Mouse (Mus musculus): Measurements from ENCODE around the gene Trim50.

Gene Trim50

DNA sequence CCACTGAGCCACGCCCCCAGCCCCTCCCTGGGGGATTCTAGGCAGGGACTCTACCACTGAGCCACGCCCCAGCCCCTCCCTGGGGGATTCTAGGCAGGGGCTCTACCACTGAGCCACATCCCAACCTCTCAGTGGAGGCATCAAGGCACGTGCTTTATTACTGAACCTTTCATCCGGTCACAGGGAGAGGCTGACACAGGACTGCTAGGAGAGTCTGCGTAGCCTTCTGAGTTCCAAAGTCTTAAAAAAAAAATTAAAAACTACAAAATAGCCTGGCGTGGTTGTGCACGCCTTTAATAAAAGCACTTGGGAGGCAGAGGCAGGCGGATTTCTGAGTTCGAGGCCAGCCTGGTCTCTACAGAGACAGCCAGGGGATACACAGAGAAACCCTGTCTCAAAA lies 16.1 kb downstream of the Trim50 start:
- peak; percentile 21 for DNase-seq (ENCODE audit: extremely low read depth, low read depth)

DNA sequence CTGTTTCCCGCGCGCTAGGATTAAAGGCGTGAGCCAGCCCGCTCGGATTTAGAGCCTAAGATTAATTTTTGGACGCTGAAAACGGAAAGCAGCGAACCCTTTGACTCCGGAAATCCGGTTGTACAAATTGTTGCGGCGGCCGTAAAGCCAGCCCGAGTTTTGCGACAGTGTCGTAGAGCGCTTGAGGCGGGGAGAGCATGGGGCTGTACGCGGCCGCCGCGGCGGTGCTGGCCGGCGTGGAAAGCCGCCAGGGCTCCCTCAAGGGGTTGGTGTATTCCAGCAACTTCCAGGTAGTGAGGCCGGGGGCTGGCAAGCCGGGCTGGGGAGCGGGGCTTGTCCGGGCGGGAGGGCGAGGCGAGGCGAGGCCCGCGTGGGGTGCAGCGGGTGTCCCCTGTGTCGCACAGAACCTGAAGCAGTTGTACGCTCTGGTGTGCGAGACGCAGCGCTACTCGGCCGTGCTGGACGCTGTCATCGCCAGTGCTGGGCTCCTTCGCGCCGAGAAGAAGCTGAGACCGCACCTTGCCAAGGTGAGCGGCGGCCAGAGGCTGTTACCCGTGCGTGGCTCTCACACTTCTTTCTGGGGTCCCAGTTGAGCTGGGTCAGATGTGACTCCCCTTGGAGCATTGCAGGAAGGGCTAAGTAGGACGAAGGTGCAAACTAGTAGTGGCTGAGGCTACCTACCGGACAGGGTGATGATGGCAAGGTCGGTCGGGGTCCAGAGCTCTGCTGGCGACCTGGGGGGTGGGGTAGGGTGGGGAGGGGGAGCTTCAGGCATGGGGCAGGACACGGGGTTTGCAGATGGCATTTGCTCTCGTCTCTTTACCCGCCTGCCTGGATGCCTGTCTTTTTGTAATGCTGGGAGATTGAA lies 16.9 kb downstream of the Trim50 start, which contains the start of gene Nsun5:
Gene Nsun5 (plus strand): TSS at position 167 of the 868 bp plus-strand sequence.
- DNase-seq (ENCODE audit: extremely low read depth, low read depth): peak; percentile 87

DNA sequence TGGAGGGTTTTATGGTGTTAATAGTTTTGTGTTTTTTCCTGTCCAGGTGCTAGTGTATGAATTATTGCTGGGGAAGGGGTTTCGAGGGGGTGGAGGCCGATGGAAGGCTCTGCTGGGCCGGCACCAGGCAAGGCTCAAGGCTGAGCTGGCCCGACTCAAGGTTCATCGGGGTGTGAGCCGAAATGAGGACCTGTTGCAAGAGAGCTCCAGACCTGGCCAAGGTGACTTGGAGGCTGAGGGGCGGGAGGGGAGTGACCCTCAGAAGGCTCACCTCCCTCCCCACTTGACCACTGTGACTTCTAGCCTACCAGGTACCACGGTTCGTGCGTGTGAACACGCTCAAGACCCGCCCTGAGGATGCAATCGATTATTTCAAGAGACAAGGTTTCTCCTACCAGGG lies 18.1 kb downstream of the Trim50 start:
- no peak for DNase-seq (ENCODE audit: extremely low read depth, low read depth)

DNA sequence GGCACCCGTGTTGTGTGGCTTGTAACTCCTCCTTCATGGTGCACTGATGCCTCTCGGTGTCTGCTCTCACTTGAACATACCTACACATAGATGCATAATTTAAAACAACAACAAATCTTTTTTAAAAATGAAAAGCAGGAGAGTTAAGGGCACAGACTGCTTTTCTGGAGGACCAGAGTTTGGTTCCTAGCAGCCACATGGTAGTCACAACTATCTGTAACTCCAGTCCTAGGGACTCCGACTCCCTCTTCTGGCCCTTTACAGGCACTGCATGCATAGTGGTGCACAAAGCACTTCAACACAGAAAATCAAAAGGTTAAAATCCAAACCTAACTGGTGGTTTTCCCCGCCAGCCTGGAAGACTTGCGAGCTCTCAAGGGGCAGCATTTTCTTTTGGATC lies 20.5 kb downstream of the Trim50 start:
- no peak for DNase-seq (ENCODE audit: extremely low read depth, low read depth)

DNA sequence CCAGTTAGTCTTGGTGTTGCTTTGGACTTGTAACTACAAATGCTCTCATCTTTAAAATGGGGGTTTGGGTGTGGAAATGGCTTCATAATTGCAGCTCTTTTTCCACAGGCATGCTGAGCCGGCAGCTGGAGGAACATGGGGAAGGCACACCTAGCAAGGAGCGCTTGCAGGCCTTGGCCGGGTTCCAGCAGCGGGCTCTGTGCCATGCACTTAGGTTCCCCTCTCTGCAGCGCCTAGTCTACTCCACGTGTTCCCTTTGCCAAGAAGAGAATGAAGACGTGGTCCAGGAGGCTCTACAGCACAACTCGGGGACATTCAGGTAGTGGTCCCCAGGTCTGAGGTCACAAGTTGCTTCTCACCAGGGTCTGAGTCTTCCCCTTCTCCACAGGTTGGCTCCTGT lies 22.1 kb downstream of the Trim50 start:
- DNase-seq (ENCODE audit: extremely low read depth, low read depth): no peak

DNA sequence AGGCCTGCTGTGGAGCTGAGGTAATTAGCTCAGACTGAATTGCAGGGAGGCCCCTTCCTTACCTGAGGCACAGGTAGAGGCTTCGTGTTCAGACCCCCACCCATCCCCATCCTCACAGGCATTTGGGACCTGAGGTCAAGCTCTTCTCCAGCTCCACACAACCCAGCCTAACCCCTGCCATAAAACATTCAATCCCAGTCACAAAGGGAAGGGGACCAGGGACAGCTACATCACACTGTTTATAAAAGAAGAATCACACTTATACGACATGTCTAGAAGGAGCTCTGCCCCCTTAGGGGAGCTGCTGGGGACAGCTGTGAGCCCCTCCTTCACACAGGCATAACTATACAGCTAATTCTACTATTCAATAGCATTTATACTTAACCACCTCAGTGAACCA lies 23.2 kb downstream of the Trim50 start:
- DNase-seq (ENCODE audit: extremely low read depth, low read depth): no peak

DNA sequence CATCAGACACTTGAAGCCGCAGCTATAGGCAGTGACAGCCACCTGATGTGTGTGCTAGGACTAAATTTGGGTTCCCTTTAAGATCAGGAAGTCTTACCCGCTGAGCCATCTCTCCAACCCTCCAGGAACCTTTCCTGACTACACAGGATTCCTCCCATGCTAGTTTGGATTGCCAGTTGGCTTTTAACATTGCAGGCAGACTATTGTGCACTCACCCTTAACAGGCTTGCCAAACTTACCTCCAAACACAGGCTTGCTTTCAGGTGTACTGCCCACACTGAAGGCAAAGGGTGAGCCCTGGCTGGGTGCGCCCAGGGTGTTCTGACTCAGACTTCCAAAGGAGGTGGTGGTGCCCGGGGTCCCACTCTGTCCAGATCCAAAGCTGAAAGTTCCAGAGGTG lies 27.6 kb downstream of the Trim50 start:
- DNase-seq (ENCODE audit: extremely low read depth, low read depth): no peak

DNA sequence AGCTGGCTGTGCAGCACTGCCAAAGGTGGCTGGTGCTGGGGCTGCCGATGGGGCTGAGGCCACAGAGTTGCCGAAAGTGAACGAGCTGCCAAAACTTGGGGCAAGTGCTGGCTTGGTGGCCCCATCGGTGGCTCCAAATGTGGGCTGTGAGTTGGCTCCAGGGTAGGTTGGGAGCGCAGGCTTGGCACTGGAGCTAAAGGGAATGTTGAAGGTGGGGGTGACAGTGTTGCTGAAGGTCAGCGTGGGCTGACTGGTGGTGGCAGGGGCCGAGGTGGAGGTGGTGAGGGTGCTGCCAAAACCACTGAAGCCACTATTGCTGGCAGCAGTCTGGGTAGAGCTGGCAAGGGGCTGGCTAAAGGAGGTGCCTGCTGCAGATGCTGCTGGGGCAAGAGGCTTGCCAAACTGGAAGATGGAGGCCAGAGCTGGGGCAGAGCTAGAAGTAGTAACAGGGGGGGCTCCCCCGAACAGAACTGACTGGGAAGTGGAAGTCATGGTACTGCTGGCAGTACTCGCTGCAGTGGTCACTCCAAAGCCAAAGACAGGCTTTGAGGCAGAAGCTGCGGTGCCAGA lies 28.3 kb downstream of the Trim50 start:
- no peak for DNase-seq (ENCODE audit: extremely low read depth, low read depth)

DNA sequence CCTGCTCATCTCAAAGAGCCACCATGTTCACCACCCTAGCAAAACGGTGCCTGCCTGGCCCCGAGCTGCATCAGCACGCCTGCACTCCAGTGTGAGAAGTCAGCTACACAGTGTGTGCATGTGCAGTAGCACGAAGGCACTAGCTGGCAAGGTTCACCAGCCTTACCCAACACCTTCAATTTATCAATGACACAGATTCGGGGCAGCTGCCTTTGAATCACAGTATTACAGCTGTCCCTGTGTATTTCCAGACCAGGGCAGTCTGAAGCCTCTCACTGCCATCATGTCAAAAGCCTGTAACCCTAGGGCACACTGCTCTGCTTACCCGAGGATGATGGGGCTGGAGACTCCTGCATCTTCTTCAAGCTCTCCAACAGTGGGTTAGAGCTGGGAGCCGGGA lies 29.7 kb downstream of the Trim50 start:
- no peak for DNase-seq (ENCODE audit: extremely low read depth, low read depth)

DNA sequence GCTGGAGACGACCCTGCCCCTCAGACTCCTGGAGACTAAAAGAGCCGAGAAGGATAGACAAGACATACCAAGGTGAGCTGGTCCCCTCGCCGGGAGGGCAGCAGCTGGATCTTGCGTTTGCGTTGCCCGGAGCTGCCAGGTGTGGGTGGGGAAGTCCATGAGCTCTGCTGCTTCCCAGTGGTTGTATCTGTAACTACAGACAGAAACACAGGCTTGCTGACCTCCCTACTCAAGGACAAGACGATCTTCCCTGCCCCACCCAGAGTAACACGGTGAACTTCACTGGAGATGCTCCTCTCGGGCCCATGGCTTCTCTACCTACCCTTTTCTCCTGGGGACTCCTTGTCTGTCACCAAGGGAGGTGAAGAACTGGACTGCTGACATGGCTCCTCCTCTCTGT lies 30.7 kb downstream of the Trim50 start:
- DNase-seq (ENCODE audit: extremely low read depth, low read depth): no peak

DNA sequence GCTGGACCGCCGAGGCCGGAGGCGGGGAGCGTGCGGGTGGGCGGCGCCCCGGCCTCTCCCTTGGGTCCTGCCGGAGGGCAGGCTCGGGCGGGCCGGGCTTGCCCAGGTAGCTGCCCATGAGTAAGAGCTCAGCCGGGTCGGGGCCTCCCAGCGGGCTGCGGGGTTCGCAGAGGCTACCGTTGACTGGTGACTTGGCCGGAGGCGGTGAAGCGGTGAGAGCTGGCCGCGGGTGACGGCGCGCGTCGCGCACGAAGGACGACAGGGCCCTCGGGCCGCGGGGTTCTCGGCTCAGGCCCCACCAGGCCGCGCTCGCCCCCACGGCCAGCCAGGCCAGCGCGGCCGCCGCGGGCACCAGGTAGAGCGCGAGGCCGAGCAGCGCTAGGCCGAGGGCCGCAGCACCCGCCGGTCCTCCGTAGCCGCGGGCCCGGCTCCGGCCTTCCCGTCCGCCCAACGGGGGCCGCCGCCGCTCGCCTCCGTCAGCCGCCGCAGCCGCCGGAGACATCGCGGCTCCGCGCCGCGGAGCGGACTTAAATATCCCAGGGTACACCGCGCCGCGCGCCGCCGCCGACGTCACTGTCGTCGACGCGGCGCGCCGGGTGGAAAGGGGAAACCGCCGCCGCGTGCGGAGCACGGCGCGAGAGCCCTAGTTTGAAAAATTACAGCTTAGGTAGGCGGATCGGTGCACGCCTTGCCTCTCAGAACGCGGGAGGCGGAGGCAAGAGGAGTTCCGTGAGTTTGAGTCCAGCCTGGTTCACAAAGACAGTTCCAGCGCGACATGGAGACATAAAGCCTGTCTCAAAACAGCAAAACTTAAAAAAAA lies 41.1 kb downstream of the Trim50 start, which contains the start of gene Pom121:
Gene Pom121 (minus strand): TSS at position 543 of the 820 bp plus-strand sequence.
- peak; percentile 71 for DNase-seq (ENCODE audit: extremely low read depth, low read depth)

DNA sequence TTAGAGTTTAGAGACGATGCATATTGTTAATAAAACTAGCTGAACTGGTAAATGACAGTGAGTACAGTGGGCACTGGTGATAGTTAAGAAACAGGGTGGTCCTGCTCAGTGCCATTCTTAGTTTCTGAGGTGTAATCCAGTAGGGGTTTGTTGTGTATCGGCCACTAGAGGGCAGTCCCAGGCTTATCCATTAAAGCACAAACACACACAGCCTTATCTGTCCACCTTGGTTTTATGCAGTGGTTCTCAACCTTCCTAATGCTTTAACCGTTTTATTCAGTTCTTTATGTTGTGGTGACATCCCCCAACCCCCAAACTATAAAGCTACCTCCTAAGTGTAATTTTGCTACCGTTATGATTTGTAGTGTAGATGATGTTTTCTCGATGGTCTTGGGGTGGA lies 42.7 kb downstream of the Trim50 start:
- DNase-seq (ENCODE audit: extremely low read depth, low read depth): peak; percentile 75

DNA sequence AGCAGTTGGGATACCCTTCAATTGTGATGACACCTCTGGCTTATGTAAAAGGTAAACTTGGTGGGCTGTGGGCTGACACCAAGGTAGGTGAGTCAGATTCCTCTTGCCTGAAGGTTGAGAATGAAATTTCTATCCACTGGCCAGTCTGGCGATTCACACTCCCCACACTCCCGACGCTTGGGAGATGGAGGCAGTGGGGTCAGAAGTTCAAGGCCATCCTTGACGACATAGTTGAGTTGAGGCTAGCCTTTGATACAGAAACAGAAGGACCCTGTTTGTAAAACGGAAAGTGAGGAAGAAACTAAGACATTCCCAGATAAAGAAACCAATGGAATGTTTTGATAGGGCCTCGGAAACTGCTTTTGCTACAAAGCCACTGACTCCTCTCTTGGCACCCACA lies 46.3 kb downstream of the Trim50 start:
- no peak for DNase-seq (ENCODE audit: extremely low read depth, low read depth)

DNA sequence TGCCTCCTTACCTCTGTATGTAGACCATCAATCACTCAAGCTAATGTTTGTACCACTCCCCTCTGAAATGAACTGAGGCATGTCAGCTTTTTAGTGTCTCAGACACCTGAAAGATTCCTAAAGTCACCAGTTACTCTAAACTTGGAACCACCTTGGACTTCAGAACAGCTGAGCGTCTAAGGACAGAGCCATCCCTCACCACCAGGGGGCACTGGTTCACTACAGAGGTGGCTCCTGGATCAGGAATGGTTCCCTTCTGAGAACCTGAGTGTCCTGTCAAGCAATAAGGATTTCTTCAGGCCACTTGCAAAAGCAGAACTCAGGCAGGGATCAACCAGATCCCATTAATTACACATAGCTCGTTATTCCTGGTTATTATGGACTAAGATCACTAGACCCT lies 47.1 kb downstream of the Trim50 start:
- DNase-seq (ENCODE audit: extremely low read depth, low read depth): peak; percentile 49

DNA sequence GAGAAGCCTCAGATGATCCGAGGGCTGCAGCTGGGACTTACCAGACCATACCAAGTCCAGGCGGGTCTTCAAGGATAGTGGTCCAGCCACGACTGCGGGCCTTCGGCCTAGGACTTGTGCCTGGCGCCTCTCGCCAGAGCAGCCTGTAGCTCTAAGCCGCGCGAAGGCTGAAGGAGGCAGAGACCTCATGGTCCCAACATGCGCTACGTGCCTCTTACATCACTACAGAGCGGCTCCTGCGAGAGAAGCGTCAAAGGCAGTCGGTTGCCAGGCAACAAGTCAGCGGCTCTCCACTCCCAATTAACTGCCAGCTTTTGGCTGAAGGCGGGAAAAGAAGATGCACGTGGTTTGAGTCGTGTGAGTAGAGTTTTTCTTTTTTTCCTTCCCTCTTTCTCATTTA lies 51.5 kb downstream of the Trim50 start:
- no peak for DNase-seq (ENCODE audit: extremely low read depth, low read depth)

DNA sequence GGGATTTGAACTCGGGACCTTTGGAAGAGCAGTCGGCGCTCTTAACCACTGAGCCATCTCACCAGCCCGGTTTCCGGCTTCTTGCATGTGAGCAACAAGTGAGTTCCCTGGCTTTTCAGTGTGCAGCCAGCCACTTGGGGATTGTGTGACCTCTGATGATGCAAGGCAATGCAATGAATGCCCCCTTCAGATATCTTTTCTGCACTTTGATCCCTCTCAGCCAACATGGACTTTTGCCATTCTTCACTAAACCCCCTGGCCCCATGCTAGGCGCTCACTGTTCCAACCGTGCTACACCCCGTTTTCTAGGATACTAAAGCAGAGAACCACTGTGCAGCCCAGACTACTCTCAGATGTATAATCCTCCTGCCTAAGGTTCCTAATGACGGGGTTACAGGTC lies 52.3 kb downstream of the Trim50 start:
- DNase-seq (ENCODE audit: extremely low read depth, low read depth): no peak

DNA sequence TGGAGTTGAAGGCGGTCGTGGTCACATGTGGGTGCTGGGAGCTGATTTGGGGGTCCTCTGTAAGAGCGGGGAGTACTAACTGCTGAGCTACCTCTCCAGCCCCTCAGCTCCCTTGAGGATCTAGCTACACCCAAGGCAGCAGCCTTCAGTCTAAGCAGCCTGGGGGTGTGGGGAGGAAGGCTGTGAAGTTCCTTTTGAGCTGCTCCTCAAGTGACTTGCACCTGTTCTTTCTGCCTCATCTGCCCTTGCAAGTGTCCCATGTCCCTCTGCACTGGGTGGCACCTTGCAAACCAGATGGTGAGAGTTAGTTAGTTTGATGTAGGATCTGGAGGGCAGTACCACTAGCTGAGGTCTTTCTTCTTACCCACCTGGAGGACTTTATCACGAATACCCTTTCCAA lies 55.0 kb downstream of the Trim50 start:
- DNase-seq (ENCODE audit: extremely low read depth, low read depth): no peak

DNA sequence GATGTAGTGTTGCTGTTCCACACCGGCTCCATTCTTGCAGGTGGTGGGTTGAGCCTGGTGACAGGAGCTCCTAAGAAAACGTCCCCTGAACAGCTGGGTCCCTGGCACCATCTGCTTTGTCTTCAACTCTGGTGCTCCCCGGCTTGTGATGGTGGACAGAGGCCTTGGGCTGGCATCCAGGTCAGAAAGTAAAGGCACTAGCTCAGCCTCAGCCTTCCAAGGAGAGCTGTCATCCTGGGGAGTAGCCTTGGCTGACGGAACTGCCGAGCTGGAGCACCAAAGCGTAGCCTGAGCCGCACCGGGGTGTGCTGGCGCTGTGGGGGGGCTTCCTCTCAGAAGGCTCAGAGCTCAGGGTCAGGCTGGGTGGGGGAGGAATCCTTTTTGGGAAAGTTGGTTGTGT lies 57.2 kb downstream of the Trim50 start:
- no peak for DNase-seq (ENCODE audit: extremely low read depth, low read depth)

Measured in MEL-GATA-1-ER (cell line).